Mouse (Mus musculus) heart, postnatal 0 days (tissue): ENCODE measurements around the gene Fgfr2.

Source experiments
- CTCF ChIP-seq: IDR thresholded peaks from 2 replicates; pipeline ENCODE4 v1.5.1; 2016; ENCODE audit warnings: antibody characterized with exemption, control low read depth, low read depth
- EP300 ChIP-seq: IDR thresholded peaks from 2 replicates; pipeline ENCODE4 v1.6.1; 2016; ENCODE audit warnings: antibody characterized with exemption, low read depth

DNA sequence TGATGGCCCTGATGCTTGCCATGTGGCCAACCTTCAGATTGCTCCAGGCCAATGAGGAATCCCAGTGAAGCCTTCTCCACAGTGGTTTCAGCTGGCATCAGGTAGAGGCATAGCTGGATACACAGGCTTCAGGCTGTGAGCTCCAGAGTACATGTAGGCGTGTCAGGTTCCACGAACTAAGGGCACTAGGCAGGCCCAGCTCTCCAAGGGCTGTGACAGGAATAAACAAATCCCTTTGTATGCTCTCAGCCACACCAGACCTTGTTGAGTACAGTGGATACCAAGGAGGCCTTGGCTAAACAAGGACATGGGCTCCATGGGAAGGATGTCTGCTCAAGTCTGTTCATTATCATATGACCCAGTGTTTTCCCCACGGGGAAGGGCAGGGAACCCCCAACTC, 421.7 kb downstream of the Fgfr2 start:
- TF ChIP-seq CTCF (no peak), EP300 (no peak)
